Mouse (Mus musculus) small intestine, adult 2 months (tissue): Measurements from ENCODE around the gene Nlrp6.

Source experiments
- CTCF ChIP-seq: fragments of 200-500 bp; IDR thresholded peaks from 2 replicates; pipeline ENCODE4 v1.5.1; 2012; ENCODE audit warnings: low read depth, mild to moderate bottlenecking, control low read depth, inconsistent platforms, low read length, moderate library complexity, mixed read lengths; ENCODE audit not compliant: insufficient replicate concordance, insufficient read length; ENCODE audit errors: extremely low read depth
- POLR2A ChIP-seq: fragments of 200-500 bp; IDR thresholded peaks from 2 replicates; pipeline ENCODE4 v1.6.1; 2012; ENCODE audit warnings: low read depth, mild to moderate bottlenecking, control low read depth, inconsistent platforms, low read length, moderate library complexity

DNA sequence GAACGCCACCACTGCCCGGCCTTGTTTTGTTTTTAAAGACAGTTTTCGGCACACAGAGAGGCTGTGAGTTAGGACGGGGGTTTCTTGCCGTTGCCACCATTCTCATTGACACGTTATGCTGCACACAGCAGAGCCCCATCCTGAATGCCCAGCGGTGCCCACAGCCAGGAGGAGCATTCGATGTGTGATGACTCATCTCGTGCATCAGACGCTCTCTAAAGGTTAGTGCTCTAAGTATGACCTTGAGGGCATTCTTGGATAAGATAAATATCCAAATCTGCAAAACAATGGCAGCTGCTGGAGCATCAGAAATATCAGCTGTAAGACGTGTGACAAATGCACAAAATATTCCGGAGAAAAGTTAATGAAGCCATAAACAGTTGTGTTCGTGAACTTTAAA, 13.6 kb upstream of the Nlrp6 start:
- TF ChIP-seq CTCF (no peak), POLR2A (no peak)
